Mouse (Mus musculus) intestine, postnatal 0 days (tissue): ENCODE data around the gene Sptssb. TPM values are rescaled to one million over a fixed set of nuclear protein-coding genes. Genes with fewer than 3 reads are reported as not detected.

ENCODE experiments used
- ATAC-seq: fragments of 200-750 bp; cut with Nextera tagmentation; 2 replicates; pipeline ENCODE4 v1.8.0; 2017; ENCODE audit warnings: mild to moderate bottlenecking, moderate TSS enrichment, moderate library complexity
- H3K27ac ChIP-seq: fragments of 300-500 bp; sonication (generic); 2 replicates; pipeline ENCODE4 v1.5.1; 2014; ENCODE audit warnings: mild to moderate bottlenecking, low read depth, low read length, moderate library complexity
- H3K27me3 ChIP-seq: fragments of 300-500 bp; sonication (generic); replicated peaks from 2 replicates; pipeline ENCODE4 v1.6.1; 2014; ENCODE audit warnings: low read length, mixed read lengths; ENCODE audit not compliant: control insufficient read depth, insufficient read depth
- H3K36me3 ChIP-seq: fragments of 300-500 bp; sonication (generic); 2 replicates; pipeline ENCODE4 v1.6.1; 2014; ENCODE audit warnings: mild to moderate bottlenecking, moderate library complexity; ENCODE audit not compliant: control insufficient read depth, insufficient read depth
- H3K4me1 ChIP-seq: fragments of 300-500 bp; sonication (generic); replicated peaks from 2 replicates; pipeline ENCODE4 v1.6.1; 2014; ENCODE audit warnings: antibody characterized with exemption, low read length, mixed read lengths; ENCODE audit not compliant: control insufficient read depth, insufficient read depth
- H3K4me2 ChIP-seq: fragments of 300-500 bp; sonication (generic); replicated peaks from 2 replicates; pipeline ENCODE4 v1.6.1; 2014; ENCODE audit warnings: low read depth, mild to moderate bottlenecking, moderate library complexity
- H3K4me3 ChIP-seq: fragments of 300-500 bp; sonication (generic); 2 replicates; pipeline ENCODE4 v1.5.1; 2014; ENCODE audit warnings: low read depth, low read length
- H3K9ac ChIP-seq: fragments of 300-500 bp; sonication (generic); 2 replicates; pipeline ENCODE4 v1.6.1; 2014; ENCODE audit warnings: mild to moderate bottlenecking, low read depth, low read length
- H3K9me3 ChIP-seq: fragments of 300-500 bp; sonication (generic); 2 replicates; pipeline ENCODE4 v1.6.1; 2016; ENCODE audit warnings: mixed run types; ENCODE audit not compliant: control insufficient read depth
- CTCF ChIP-seq: sonication (generic); IDR thresholded peaks from 2 replicates; pipeline ENCODE4 v1.5.1; 2016; ENCODE audit warnings: low read depth, mild to moderate bottlenecking, control low read depth, antibody characterized with exemption, moderate library complexity
- WGBS: fragments of 180-500 bp; shearing (Covaris S2); extraction: QIAGEN DNeasy Blood & Tissue Kit; methylation state at CpG from one replicate; pipeline ENCODE4 v1.1.7; 2014; 5-methylcytosine and 5-hydroxymethylcytosine counted together
- polyA plus RNA-seq: library from polyadenylated mRNA; unstranded; fragments of >200 nt; fragmentation: Nextera tagmentation; extraction: Ambion mirVana; gene quantifications from 2 replicates; pipeline ENCODE4 v1.2.1, GENCODE M21; 2015

Gene Sptssb
- polyA plus RNA-seq, 1 experiment from 2014 or later, result 7.0 TPM

- Histone ChIP-seq H3K4me1 (no peaks in the 10 kb centered on the region), H3K27me3 (no peaks in the 10 kb centered on the region), H3K4me3 (no peak overlapping the region), H3K9me3 (no peaks in the 10 kb centered on the region), H3K27ac (no peak overlapping the region), H3K4me2 (no peak overlapping the region), H3K9ac (no peak overlapping the region), H3K36me3 (no peaks in the 10 kb centered on the region)
- 57% methylated on average over 5 of the region's 5 CpGs for WGBS
- ATAC-seq, result no peak
- no peak for TF ChIP-seq CTCF
Measured at GRCm38 (mm10) chr3:69900335-69900734, 40.6 kb upstream of the Sptssb start.

GRCm38 (mm10) chr3:69897917-69898594 lies 38.3 kb upstream of the Sptssb start:
- no peak for ATAC-seq
- Histone ChIP-seq H3K36me3 (no peaks in the 10 kb centered on the region), H3K9ac (no peak overlapping the region), H3K4me1 (peaks cover 2% of the 10 kb centered on the region; the same call in 1 of the 2 replicates), H3K9me3 (no peaks in the 10 kb centered on the region), H3K4me2 (no peak overlapping the region), H3K27ac (no peak overlapping the region), H3K27me3 (no peaks in the 10 kb centered on the region), H3K4me3 (no peak overlapping the region)
- 74% methylated on average over 7 of the region's 8 CpGs for WGBS
- peak; percentile 70 for TF ChIP-seq CTCF

GRCm38 (mm10) chr3:69895516-69895915 lies 35.8 kb upstream of the Sptssb start:
- TF ChIP-seq CTCF, result no peak
- Histone ChIP-seq H3K9me3 (no peaks in the 10 kb centered on the region), H3K4me1 (peaks cover 5% of the 10 kb centered on the region), H3K9ac (no peak overlapping the region), H3K27ac (no peak overlapping the region), H3K4me2 (no peak overlapping the region), H3K4me3 (no peak overlapping the region), H3K36me3 (no peaks in the 10 kb centered on the region), H3K27me3 (no peaks in the 10 kb centered on the region)
- no peak for ATAC-seq
- 90% methylated on average over 11 of the region's 11 CpGs for WGBS

- 53% methylated on average over 9 of the region's 9 CpGs for WGBS
- no peaks in the 10 kb centered on the region for H3K27me3 ChIP-seq
- TF ChIP-seq CTCF, result no peak
- no peaks in the 10 kb centered on the region for H3K9me3 ChIP-seq
- no peak overlapping the region for H3K4me3 ChIP-seq
- H3K36me3 ChIP-seq, result no peaks in the 10 kb centered on the region
- peaks cover 5% of the 10 kb centered on the region for H3K4me1 ChIP-seq
- ATAC-seq, result peak; percentile 72
- H3K9ac ChIP-seq, result no peak overlapping the region
- H3K27ac ChIP-seq, result no peak overlapping the region
- no peak overlapping the region for H3K4me2 ChIP-seq
Measured at GRCm38 (mm10) chr3:69892187-69893094, 32.7 kb upstream of the Sptssb start.

GRCm38 (mm10) chr3:69885866-69886265 lies 26.1 kb upstream of the Sptssb start:
- Histone ChIP-seq H3K9ac (no peak overlapping the region), H3K27me3 (no peaks in the 10 kb centered on the region), H3K36me3 (no peaks in the 10 kb centered on the region), H3K9me3 (no peaks in the 10 kb centered on the region), H3K27ac (no peak overlapping the region), H3K4me1 (no peaks in the 10 kb centered on the region), H3K4me2 (no peak overlapping the region), H3K4me3 (no peak overlapping the region)
- no peak for TF ChIP-seq CTCF
- WGBS, result 80% methylated on average over 2 of the region's 2 CpGs
- no peak for ATAC-seq

GRCm38 (mm10) chr3:69883710-69884109 lies 24.0 kb upstream of the Sptssb start:
- H3K36me3 ChIP-seq, result no peaks in the 10 kb centered on the region
- ATAC-seq, result no peak
- no peak overlapping the region for H3K27ac ChIP-seq
- H3K9me3 ChIP-seq, result no peaks in the 10 kb centered on the region
- no peak overlapping the region for H3K9ac ChIP-seq
- H3K4me3 ChIP-seq, result no peak overlapping the region
- H3K27me3 ChIP-seq, result no peaks in the 10 kb centered on the region
- TF ChIP-seq CTCF, result no peak
- H3K4me2 ChIP-seq, result no peak overlapping the region
- H3K4me1 ChIP-seq, result no peaks in the 10 kb centered on the region
- 73% methylated on average over 1 of the region's 1 CpGs for WGBS
